Mouse (Mus musculus): ENCODE results near the gene Adamts14. TPM values are rescaled to one million over a fixed set of nuclear protein-coding genes. Genes with fewer than 3 reads are reported as not detected.

Gene Adamts14
- total RNA-seq, 4 experiments from 2014 or later: 1.5 to 2.0 (median 1.8) TPM

Other genes with a start within 250 kb of the Adamts14 start
- gene Pcbd1, start 184.1 kb downstream of the Adamts14 start, total RNA-seq (2022): 10 to 100 TPM; 12.6 to 14.3 (median 13.6) TPM
- gene Sgpl1, start 125.7 kb downstream of the Adamts14 start, total RNA-seq (2022): 10 to 100 TPM; 26.6 to 45.7 (median 33.5) TPM
- gene Tbata, start 101.5 kb downstream of the Adamts14 start, total RNA-seq (2022): 1 to 10 TPM; 6.5 to 9.7 (median 9.6) TPM
- gene Prf1, start 24.4 kb upstream of the Adamts14 start, total RNA-seq (2022): not detected
- 10 to 100 TPM; 12.8 to 22.5 (median 17.9) TPM for gene Pald1, start 110.1 kb upstream of the Adamts14 start, total RNA-seq (2022)
- under 1 TPM in 3 of 4 experiments, not detected in 1; 0.22 to 0.30 (median 0.25) TPM for gene Nodal, start 144.5 kb upstream of the Adamts14 start, total RNA-seq (2022)
- 10 to 100 TPM; 43.0 to 55.3 (median 48.6) TPM for gene Eif4ebp2, start 179.2 kb upstream of the Adamts14 start, total RNA-seq (2022)
- 10 to 100 TPM; 17.9 to 23.7 (median 22.3) TPM for gene Lrrc20, start 202.4 kb upstream of the Adamts14 start, total RNA-seq (2022)